Mouse (Mus musculus) bone marrow macrophage, adult 2 months (primary cell): ENCODE data around the gene Itsn1.

ENCODE experiments used
- CTCF ChIP-seq: IDR thresholded peaks from 2 replicates; pipeline ENCODE4 v1.5.1; 2012; ENCODE audit warnings: low read depth, mild to moderate bottlenecking, low read length, moderate library complexity
- POLR2A ChIP-seq: IDR thresholded peaks from 2 replicates; pipeline ENCODE4 v1.6.1; 2012; ENCODE audit warnings: mild to moderate bottlenecking, low read depth, low read length, borderline replicate concordance

GRCm38 (mm10) chr16:91891218-91891617 lies 162.1 kb downstream of the Itsn1 start:
- no peak for TF ChIP-seq POLR2A
- no peak for TF ChIP-seq CTCF
